Mouse (Mus musculus) neural tube, embryonic 10.5 days (tissue): ENCODE results near the gene Olfr1416.
"Not testable (repeated sequence)": the region's sequence is repeated elsewhere in the genome, so short reads cannot be mapped to it uniquely, and the experiment has no call there.

ENCODE experiments used
- DNase-seq: peaks from one replicate; pipeline ENCODE4 v3.0.0-alpha.2; 2017; ENCODE audit warnings: low spot score; ENCODE audit errors: extremely low spot score

Gene Olfr1416

DNA sequence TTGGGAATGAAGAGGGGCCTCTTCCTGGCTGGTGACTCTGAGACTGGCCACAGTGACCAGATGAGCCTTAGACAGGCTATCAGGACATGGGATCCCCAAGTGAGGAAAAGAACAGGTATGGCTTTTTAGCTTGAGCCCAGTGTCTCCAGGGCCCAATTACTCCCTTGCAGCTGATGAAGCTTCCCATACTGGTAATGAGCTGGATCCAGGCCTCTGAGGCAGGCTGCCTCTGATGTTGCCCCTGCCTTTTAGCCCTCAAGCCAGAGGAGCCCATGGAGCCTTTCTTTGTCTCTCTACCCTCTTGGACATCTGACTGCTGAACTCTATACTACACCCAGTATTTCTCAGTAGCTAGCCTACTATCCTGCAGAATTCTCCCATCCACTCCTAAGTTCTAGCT, at the start of gene Olfr1416:
Olfr1416 (minus strand) TSS at position 101 of the 400 bp plus-strand sequence.
- DNase-seq, result no peak

DNA sequence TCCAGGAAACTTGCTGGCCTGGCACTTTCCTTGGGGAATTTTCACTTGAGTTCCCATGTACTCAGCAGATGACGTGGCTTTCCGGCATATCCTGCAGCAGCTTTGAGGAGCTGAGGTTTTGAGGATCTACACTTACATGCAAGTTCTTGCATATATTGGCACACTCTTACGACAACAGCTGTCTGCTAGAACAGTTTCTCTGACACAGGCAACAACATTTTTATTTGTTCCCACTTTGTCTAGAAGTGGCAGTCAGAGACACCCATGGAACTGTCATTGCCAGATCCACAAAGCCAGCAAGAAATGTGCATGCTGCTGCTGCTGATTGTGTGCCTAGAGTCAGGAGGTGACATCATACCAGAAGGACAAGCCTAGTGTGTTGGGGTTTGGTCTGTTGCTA, 38.9 kb upstream of the Olfr1416 start:
- no peak for DNase-seq

- peak; percentile 49 for DNase-seq
These were observed 36.5 kb upstream of the Olfr1416 start for GRCm38 (mm10) chr1:92521376-92521775.

- no peak for DNase-seq
These were observed 34.1 kb upstream of the Olfr1416 start for GRCm38 (mm10) chr1:92519046-92519445.

GRCm38 (mm10) chr1:92518561-92518960, 33.6 kb upstream of the Olfr1416 start, which contains the start of gene Olfr1414:
Olfr1414 (minus strand) TSS chr1:92518661.
- no peak for DNase-seq

- no peak for DNase-seq
These were observed 30.5 kb upstream of the Olfr1416 start for GRCm38 (mm10) chr1:92515390-92515789.

GRCm38 (mm10) chr1:92511646-92512045, 26.7 kb upstream of the Olfr1416 start:
- not testable (repeated sequence) for DNase-seq

GRCm38 (mm10) chr1:92496001-92496400, 11.1 kb upstream of the Olfr1416 start, which contains the start of gene Olfr1415:
Olfr1415 (minus strand) TSS chr1:92496101.
- DNase-seq, result no peak

- DNase-seq, result no peak
These were observed 10.8 kb downstream of the Olfr1416 start for GRCm38 (mm10) chr1:92474066-92474578.

DNA sequence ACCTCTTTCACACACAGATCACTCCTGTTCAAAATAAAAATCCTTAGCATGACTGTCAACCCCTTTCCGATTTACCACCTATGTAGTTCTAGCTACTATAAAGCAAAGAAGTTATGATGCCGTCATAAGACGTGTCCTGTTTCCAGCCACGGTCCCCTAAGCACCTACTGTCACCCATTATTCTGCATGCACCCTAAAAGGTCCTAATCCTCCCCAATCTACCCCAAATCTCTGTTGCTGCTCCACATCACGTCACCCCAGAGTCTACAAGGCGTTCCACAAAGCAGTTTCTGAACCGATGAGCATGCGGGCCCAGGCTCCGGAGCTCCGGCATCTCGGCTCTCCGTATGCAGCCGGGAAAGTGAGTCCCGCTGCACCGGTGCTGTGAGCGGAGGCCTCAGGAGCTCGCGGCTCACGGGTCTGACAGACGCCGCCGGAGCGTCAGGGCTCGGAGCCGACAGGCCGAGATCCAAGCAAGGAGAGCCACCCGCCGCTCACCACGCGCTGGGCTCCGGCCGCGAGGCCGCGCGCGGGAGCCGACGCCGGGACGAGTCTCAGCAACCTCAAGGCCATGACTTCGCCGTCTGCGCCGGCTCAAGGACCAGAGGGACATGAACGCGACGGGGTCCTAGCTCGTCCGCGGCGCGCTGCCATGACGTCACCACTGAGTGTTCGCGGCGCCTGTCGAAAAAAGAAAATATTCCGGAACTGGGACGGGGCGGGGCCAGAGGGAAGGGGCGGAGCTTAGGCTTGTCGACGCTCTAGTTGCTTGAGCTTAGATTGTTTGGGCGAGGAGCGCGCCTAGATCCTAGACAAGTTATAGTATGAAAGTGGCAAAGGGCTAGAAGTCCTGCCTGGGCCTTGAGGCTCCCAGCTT, 11.5 kb downstream of the Olfr1416 start, which contains the start of gene Ndufa10:
Ndufa10 (minus strand) TSS at position 696 of the 877 bp plus-strand sequence.
- peak; percentile 99 for DNase-seq

GRCm38 (mm10) chr1:92468891-92469290, 16.0 kb downstream of the Olfr1416 start:
- DNase-seq, result no peak

DNA sequence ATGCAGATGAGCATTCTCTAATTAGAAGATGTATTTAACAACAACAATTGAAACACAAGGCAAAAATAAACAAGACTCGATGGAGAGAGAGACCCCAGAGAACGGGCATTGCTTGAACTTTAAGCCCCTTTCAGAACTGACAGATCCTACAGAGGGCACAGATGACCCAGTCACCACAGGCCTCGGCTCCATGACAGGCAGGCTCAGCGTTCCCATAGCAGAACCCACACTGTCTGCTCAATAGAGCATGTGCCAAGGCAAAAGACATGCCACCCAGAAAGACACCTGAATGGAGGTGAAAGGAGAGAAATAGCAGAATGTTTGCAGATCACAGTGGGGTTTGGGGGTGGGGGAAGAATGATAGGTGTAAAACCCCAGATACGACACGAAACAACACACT, 26.5 kb downstream of the Olfr1416 start:
- no peak for DNase-seq

- DNase-seq, result no peak
These were observed 27.2 kb downstream of the Olfr1416 start for GRCm38 (mm10) chr1:92457758-92458157.

DNA sequence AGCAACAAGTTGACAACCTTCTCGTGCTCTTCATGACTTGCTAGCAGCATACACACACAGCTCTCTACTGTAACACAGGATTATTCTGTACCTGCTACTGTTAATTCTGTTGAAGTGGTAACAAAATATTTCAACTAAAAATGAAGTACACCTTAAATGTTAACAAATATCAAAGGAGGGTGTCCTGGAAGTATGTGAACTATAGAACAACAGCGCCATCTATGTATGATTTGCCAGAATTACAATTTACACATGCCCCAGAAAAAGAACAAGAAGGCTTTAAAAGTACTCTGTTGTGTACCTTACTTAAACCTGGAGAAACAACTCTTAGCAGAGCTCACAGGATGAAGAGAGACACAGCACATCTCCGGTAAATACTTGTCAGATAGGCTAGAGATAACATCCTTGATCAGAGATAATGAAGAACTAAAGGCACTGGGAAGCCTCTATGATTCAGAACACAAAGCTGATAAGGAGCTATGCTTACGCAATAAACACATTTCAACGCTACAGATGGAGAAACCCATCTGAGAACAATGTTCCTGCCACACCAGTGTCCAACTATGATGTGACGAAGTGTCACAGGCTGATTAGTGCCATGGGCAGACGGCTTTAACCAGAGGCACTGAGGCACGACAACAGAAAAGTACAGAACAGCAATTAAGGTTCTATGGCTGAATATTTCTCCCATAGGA, 31.0 kb downstream of the Olfr1416 start:
- no peak for DNase-seq

DNA sequence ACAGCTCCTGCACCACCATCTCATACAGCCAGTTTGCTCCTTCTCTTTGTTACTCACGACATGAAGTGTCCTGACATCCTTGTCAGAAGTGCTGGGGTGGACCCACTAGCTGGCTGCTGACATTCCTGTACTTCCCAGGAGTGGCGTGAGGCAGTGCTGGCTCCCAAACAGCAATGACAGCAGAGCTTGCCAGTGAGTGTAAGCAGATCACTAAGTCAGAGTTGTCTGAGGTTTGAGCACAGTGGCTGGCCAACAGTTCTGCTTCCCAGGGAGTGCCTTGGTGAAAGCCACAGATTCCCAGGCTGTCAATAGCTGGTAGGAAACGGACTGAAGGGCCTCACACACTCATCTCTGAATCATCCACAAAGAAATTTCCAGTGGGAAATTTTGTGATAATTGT, 36.6 kb downstream of the Olfr1416 start:
- no peak for DNase-seq

DNA sequence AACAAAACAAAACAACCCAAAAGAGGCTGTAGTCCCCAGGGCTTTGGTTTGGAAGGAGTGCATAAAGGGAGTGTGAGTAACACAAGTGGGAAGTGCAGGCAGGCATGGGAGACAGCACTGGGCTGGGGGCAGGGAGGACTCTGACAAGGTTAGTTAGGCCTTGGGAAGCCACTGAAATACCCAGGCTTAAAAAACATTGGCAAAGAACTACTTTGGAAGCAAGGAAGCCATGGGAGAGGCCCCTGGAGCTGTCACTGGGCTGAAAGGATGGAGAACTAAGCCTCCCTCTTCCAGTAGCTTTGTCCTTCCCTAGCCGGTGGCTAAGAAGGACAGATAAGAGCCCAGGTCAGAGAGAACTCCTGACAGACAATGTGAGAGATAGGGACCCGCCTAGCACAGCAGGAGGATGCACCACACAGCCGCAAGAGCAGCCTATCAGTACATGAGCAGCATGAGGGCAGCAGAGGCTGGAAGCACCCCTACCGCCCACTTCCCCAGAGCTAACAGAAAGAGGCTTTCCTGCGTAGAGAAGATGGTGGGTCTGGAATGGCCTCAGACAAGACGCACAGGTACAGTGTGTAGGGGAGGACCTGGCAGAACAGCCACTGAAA, 43.4 kb downstream of the Olfr1416 start:
- no peak for DNase-seq

DNA sequence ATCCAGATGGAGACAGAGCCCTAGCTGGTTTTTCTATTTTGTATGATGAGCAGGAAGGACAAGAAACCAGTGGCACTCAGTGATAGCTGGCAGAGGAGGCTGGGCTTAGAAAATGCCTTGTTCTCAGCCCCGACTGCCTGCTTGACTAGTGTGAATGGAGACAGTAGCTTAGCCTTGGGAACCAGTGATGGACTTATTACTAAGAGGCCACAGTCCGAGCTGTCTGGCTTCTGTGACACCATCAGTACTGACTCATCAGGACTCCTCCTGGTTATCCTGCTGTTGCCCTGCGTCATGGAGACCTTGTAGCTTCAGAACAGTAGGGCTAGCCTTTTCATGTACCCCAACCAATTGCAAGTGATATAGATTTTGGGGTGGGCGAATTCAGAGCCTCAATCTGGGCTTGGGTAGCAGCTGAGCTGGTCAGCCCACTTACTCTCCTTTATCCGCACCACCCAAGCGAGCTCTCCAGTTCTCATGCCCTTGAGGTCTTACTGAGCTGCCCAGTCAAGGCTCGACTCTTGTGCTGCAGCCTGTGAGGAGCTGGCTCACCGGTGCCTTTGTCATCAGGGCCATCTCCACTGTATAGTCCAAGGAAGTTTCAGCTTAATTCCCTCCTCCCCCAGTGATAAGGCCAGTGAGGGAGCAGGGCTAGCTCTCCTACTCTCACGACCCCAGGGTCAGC, 44.7 kb downstream of the Olfr1416 start:
- DNase-seq, result no peak

- no peak for DNase-seq
These were observed 47.1 kb downstream of the Olfr1416 start for GRCm38 (mm10) chr1:92437678-92438271.

DNA sequence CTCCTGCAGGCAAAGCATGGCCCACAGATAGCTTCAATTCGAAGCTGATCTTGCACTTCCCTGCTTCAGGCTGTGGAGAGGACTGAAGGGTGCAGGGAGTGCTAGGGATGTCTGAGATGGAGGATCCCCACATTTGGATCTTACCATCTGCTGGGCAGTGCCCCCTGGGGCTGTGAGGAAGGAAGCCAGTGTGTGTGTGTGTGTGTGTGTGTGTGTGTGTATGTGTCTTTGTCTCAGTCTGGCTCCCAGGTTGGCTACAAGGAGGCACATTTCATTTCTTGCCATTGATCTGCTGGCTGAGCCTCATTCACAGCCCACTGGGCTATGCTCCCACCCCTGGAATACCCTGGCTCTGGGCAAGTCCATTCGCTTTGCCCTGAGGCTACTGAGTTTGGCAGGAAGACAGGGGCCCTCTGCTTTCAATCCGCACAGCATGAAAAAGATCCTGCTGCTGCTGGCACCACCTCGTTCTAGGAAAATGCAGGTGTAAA, 48.0 kb downstream of the Olfr1416 start:
- no peak for DNase-seq

GRCm38 (mm10) chr1:92434986-92435385, 49.9 kb downstream of the Olfr1416 start:
- DNase-seq, result no peak
